Mouse (Mus musculus) lung, embryonic 14.5 days (tissue): ENCODE results near the gene Syngr4. TPM values are rescaled to one million over a fixed set of nuclear protein-coding genes. Genes with fewer than 3 reads are reported as not detected.
"Not testable (repeated sequence)": the region's sequence is repeated elsewhere in the genome, so short reads cannot be mapped to it uniquely, and the experiment has no call there.

Experiments
- ATAC-seq: fragments of 200-750 bp; cut with Nextera tagmentation; 2 replicates; pipeline ENCODE4 v1.8.0; 2017; ENCODE audit warnings: mild to moderate bottlenecking, moderate TSS enrichment, moderate library complexity; ENCODE audit not compliant: insufficient read depth
- DNase-seq: peaks from one replicate; pipeline ENCODE4 v3.0.0-alpha.2; 2015
- H3K27ac ChIP-seq: fragments of 300-500 bp; sonication (generic); 2 replicates; pipeline ENCODE4 v1.5.1; 2014; ENCODE audit warnings: low read depth, mild to moderate bottlenecking, moderate library complexity
- H3K27me3 ChIP-seq: fragments of 300-500 bp; sonication (generic); 2 replicates; pipeline ENCODE4 v1.6.1; 2014; ENCODE audit warnings: low read length, control low read depth; ENCODE audit not compliant: insufficient read depth
- H3K36me3 ChIP-seq: fragments of 300-500 bp; sonication (generic); 2 replicates; pipeline ENCODE4 v1.6.1; 2014; ENCODE audit warnings: control low read depth; ENCODE audit not compliant: insufficient read depth
- H3K4me1 ChIP-seq: fragments of 300-500 bp; sonication (generic); 2 replicates; pipeline ENCODE4 v1.6.1; 2014; ENCODE audit warnings: antibody characterized with exemption, control low read depth; ENCODE audit not compliant: insufficient read depth
- H3K4me2 ChIP-seq: fragments of 300-500 bp; sonication (generic); 2 replicates; pipeline ENCODE4 v1.6.1; 2014; ENCODE audit warnings: mild to moderate bottlenecking
- H3K4me3 ChIP-seq: fragments of 300-500 bp; sonication (generic); 2 replicates; pipeline ENCODE4 v1.5.1; 2014; ENCODE audit warnings: low read depth, low read length
- H3K9ac ChIP-seq: fragments of 300-500 bp; sonication (generic); 2 replicates; pipeline ENCODE4 v1.6.1; 2014
- H3K9me3 ChIP-seq: fragments of 300-500 bp; sonication (generic); 2 replicates; pipeline ENCODE4 v1.6.1; 2016; ENCODE audit warnings: low read depth, low read length, control low read depth
- CTCF ChIP-seq: IDR thresholded peaks from 2 replicates; pipeline ENCODE4 v1.5.1; 2016; ENCODE audit warnings: antibody characterized with exemption, low read depth
- WGBS: fragments of 180-500 bp; shearing (Covaris S2); extraction: QIAGEN DNeasy Blood & Tissue Kit; methylation state at CpG from one replicate; pipeline ENCODE4 v1.1.7; 2014; 5-methylcytosine and 5-hydroxymethylcytosine counted together
- polyA plus RNA-seq: library from polyadenylated mRNA; unstranded; fragments of >200 nt; fragmentation: Nextera tagmentation; extraction: Ambion mirVana; gene quantifications from 2 replicates; pipeline ENCODE4 v1.2.1, GENCODE M21; 2014

The Syngr4 gene
- polyA plus RNA-seq = 1.0 and 1.4 TPM in 2 replicates

- H3K4me2 ChIP-seq = peak within 1 kb of the TSS; percentile 96
These were observed at the start of gene Syngr4, which contains the start of gene Tmem143 for GRCm38 (mm10) chr7:45896517-45897257. Gene Syngr4 (minus strand): TSS chr7:45896714. Gene Tmem143 (plus strand): TSS chr7:45896941.

GRCm38 (mm10) chr7:45943280-45943679 is 46.8 kb upstream of the Syngr4 start:
- H3K4me2 ChIP-seq, H3K9ac ChIP-seq, H3K36me3 ChIP-seq, H3K4me3 ChIP-seq, H3K9me3 ChIP-seq, H3K27me3 ChIP-seq, H3K27ac ChIP-seq, H3K4me1 ChIP-seq, ATAC-seq: not testable (repeated sequence)
- DNase-seq = peak; percentile 44
- 33% methylated on average over 1 of the region's 1 CpGs for WGBS
- peak; percentile 49 for TF ChIP-seq CTCF

More at GRCm38 (mm10) chr7:45896517-45897257, at the start of gene Syngr4, which contains the start of gene Tmem143:
- no peak for TF ChIP-seq CTCF
- DNase-seq (peak; percentile 100), ATAC-seq (peak; percentile 87)
- Histone ChIP-seq H3K9ac (peak within 1 kb of the TSS; percentile 69), H3K27me3 (no peaks in the 10 kb centered on the region), H3K9me3 (no peaks in the 10 kb centered on the region), H3K27ac (peak within 1 kb of the TSS; percentile 81), H3K36me3 (no peaks in the 10 kb centered on the region), H3K4me1 (0 out of 2 replicates have a peak, but pooled peaks cover 6% of the 10 kb centered on the region), H3K4me3 (peak within 1 kb of the TSS; percentile 49)
- WGBS = under 1% methylated on average over 40 of the region's 40 CpGs

DNA sequence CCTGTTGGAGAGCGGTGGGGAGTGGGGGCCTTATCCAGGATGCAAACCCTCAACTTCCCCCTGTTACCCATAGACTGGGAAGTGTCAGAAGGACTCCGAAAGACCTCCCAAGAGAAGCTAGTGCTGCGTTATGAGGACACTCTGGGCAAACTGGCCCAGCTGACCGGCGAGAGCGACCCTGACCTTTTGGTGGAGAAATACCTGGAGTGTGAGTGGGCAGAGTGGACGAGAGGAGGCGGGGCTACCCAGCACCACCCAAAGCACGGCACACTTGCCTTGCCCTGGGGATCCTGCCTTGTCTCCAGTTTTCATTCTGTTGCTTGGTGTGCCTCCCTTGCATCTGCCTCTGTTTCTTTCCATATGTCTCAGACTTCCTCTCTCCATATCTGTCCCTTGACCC is 45.5 kb upstream of the Syngr4 start:
- Histone ChIP-seq H3K27ac (no peak overlapping the region), H3K36me3 (no peaks in the 10 kb centered on the region), H3K9me3 (no peaks in the 10 kb centered on the region), H3K9ac (no peak overlapping the region), H3K4me2 (no peak overlapping the region), H3K4me1 (no peaks in the 10 kb centered on the region), H3K27me3 (no peaks in the 10 kb centered on the region), H3K4me3 (no peak overlapping the region)
- WGBS = 68% methylated on average over 9 of the region's 9 CpGs
- no peak for TF ChIP-seq CTCF
- ATAC-seq (no peak), DNase-seq (no peak)

DNA sequence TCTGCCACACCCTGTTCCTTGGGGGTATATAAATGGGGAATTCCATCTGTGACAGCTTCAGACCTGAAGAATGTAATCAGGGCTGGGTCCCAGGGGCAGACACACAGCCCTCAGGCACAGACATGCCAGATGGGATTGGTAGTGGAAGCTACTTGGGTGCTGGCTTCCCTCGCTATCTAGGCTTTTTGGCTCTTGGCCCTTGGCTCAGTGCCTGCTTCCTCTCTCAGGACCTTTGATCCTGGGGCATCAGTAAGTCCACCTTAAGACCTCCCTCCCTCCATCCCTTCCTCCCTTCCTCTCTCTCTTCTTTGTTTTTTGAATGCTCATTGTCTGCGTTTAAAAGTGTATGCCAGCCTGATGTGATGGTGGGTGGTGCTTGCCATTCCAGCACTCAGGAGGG is 43.3 kb upstream of the Syngr4 start:
- WGBS = 23% methylated on average over 2 of the region's 2 CpGs

GRCm38 (mm10) chr7:45935114-45935513 is 38.6 kb upstream of the Syngr4 start:
- Histone ChIP-seq H3K4me2 (no peak overlapping the region), H3K9me3 (peaks cover 4% of the 10 kb centered on the region; the same call in 1 of the 2 replicates), H3K36me3 (no peaks in the 10 kb centered on the region), H3K9ac (no peak overlapping the region), H3K27me3 (no peaks in the 10 kb centered on the region), H3K4me1 (no peaks in the 10 kb centered on the region), H3K27ac (no peak overlapping the region), H3K4me3 (no peak overlapping the region)
- DNase-seq = peak; percentile 88
- ATAC-seq = no peak
- peak; percentile 89 for TF ChIP-seq CTCF
- 23% methylated on average over 7 of the region's 7 CpGs for WGBS

More for the DNA sequence above, 43.3 kb upstream of the Syngr4 start:
- Histone ChIP-seq H3K4me2 (no peak overlapping the region), H3K9ac (no peak overlapping the region), H3K27ac (no peak overlapping the region), H3K27me3 (no peaks in the 10 kb centered on the region), H3K36me3 (no peaks in the 10 kb centered on the region), H3K4me1 (no peaks in the 10 kb centered on the region), H3K9me3 (no peaks in the 10 kb centered on the region), H3K4me3 (no peak overlapping the region)
- no peak for ATAC-seq
- no peak for TF ChIP-seq CTCF
- no peak for DNase-seq

GRCm38 (mm10) chr7:45933766-45934165 is 37.3 kb upstream of the Syngr4 start:
- DNase-seq, H3K9me3 ChIP-seq, H3K36me3 ChIP-seq, ATAC-seq, H3K27ac ChIP-seq, H3K4me1 ChIP-seq, H3K4me3 ChIP-seq, H3K4me2 ChIP-seq, H3K9ac ChIP-seq, H3K27me3 ChIP-seq: not testable (repeated sequence)
- WGBS = 82% methylated on average over 12 of the region's 12 CpGs

DNA sequence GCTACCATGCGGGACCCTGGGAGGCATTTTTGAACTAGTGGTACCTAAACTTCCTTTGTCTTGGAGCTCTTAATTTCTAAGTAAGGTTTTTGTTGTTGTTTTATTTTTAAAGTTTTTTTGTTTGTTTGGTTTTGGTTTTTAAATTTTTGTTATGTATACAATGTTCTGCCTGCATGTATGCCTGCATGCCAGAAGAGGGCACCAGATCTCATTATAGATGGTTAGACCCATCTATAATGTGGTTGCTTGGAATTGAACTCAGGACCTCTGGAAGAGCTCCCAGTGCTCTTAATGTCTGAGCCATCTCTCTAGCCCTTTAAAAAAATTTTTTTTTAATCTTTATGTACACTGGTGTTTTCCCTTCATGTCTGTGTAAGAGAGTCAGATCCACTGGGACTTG is 33.2 kb upstream of the Syngr4 start:
- DNase-seq (no peak), ATAC-seq (no peak)
- Histone ChIP-seq H3K4me1 (no peaks in the 10 kb centered on the region), H3K4me2 (no peak overlapping the region), H3K9ac (no peak overlapping the region), H3K36me3 (no peaks in the 10 kb centered on the region), H3K27ac (no peak overlapping the region), H3K27me3 (0 out of 2 replicates have a peak, but pooled peaks cover 4% of the 10 kb centered on the region), H3K9me3 (peaks cover 4% of the 10 kb centered on the region; the same call in 1 of the 2 replicates), H3K4me3 (no peak overlapping the region)
- WGBS = 96% methylated on average over 1 of the region's 1 CpGs
- TF ChIP-seq CTCF = peak; percentile 39; the same call in 1 of the 2 replicates
